Mouse (Mus musculus) liver, adult 2 months (tissue): ENCODE measurements around the gene Erg.

Experiments used
- CTCF ChIP-seq: fragments of 200-500 bp; IDR thresholded peaks from 2 replicates; pipeline ENCODE4 v1.5.1; 2011; ENCODE audit warnings: low read depth, low read length, control low read depth
- POLR2A ChIP-seq: fragments of 200-500 bp; IDR thresholded peaks from 2 replicates; pipeline ENCODE4 v1.6.1; 2011; ENCODE audit warnings: low read length, control low read depth; ENCODE audit not compliant: insufficient read depth; ENCODE audit errors: extremely low read depth

DNA sequence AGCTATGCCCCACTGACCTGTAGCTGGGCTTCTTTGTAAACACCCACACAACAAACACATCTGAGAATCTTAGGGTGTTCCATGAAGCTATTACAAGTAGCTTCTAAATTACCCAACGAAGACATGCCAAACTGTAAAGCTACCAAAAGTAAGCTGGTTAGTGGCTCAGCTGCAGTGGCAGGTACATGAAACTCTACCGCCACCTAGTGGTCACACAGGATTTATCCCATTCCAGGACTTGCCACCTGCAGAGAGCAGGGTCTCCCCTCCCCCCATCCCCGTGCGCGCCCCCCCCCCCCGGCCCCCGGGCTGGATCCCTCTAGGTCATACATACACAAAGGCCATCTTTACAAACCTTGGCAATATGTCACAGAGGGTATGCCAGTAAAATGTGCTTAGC lies 240.5 kb downstream of the Erg start:
- TF ChIP-seq CTCF (peak; percentile 74), POLR2A (no peak)
